Mouse (Mus musculus) bone marrow, adult 2 months (tissue): ENCODE results near the gene Abi3. TPM values are rescaled to one million over a fixed set of nuclear protein-coding genes. Genes with fewer than 3 reads are reported as not detected.

Experiments
- H3K27ac ChIP-seq: fragments of 200-500 bp; 2 replicates; pipeline ENCODE4 v1.5.1; 2012; ENCODE audit warnings: low read depth, mild to moderate bottlenecking, control low read depth, inconsistent platforms, low read length; ENCODE audit not compliant: control insufficient read depth, poor library complexity, insufficient read depth
- H3K4me1 ChIP-seq: fragments of 200-500 bp; 2 replicates; pipeline ENCODE4 v1.6.1; 2011; ENCODE audit warnings: low read length; ENCODE audit not compliant: control insufficient read depth, insufficient read depth
- H3K4me3 ChIP-seq: fragments of 200-500 bp; replicated peaks from 2 replicates; pipeline ENCODE3; 2011; ENCODE audit warnings: mild to moderate bottlenecking, low read depth, low read length, control low read depth; ENCODE audit not compliant: control insufficient read depth
- CTCF ChIP-seq: fragments of 200-500 bp; IDR thresholded peaks from 2 replicates; pipeline ENCODE4 v1.5.1; 2011; ENCODE audit warnings: low read length, control low read depth; ENCODE audit not compliant: control insufficient read depth, insufficient read depth
- POLR2A ChIP-seq: fragments of 200-500 bp; IDR thresholded peaks from 2 replicates; pipeline ENCODE4 v1.6.1; 2011; ENCODE audit warnings: low read depth, mild to moderate bottlenecking, control low read depth, low read length, borderline replicate concordance; ENCODE audit not compliant: control insufficient read depth
- WGBS: fragments of 180-500 bp; shearing (Covaris S2); methylation state at CpG from one replicate; pipeline ENCODE4 v1.1.7; 2018; 5-methylcytosine and 5-hydroxymethylcytosine counted together
- polyA plus RNA-seq: library from polyadenylated mRNA; stranded (reverse); fragments of >200 nt; gene quantifications from 2 replicates; pipeline ENCODE4 v1.2.4, GENCODE M21; 2011; ENCODE audit warnings: low replicate concordance; ENCODE audit not compliant: missing spikeins, insufficient read depth, insufficient read length

Gene Abi3
- polyA plus RNA-seq, 1 experiment, result 39.0 TPM

- no peak for TF ChIP-seq CTCF
- no peak for TF ChIP-seq POLR2A
- peaks cover 11% of the 10 kb centered on the region; the same call in 1 of the 2 replicates for H3K4me1 ChIP-seq
- no peak overlapping the region for H3K4me3 ChIP-seq
- 86% methylated on average over 4 of the region's 4 CpGs for WGBS
- H3K27ac ChIP-seq, result no peak overlapping the region
These were observed 30.1 kb downstream of the Abi3 start for GRCm38 (mm10) chr11:95812224-95812623.

DNA sequence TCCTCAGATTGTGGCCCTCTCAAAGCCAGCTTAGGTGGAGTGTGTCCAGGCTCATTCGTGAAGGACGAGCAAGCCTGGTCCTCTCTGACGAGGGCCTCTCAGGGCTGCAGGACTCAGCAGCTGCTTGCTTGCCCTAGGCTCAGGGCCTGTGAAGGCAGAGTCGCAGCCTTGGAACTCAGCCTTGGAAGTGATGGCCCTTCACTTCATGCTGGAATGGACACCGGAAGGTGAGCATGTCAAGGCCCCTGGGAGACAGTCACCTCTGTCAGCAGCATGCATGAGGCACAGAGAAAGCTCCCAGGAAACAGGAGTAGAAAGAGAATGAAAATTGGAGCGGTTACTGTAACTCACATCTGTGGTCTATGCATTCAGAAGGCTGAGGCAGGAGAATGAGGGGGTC is 30.5 kb downstream of the Abi3 start:
- 89% methylated on average over 6 of the region's 6 CpGs for WGBS
- peaks cover 11% of the 10 kb centered on the region; the same call in 1 of the 2 replicates for H3K4me1 ChIP-seq
- TF ChIP-seq CTCF (no peak), POLR2A (no peak)
- H3K4me3 ChIP-seq, result no peak overlapping the region
- no peak overlapping the region for H3K27ac ChIP-seq

GRCm38 (mm10) chr11:95810828-95811227 is 31.4 kb downstream of the Abi3 start:
- no peak overlapping the region for H3K27ac ChIP-seq
- H3K4me1 ChIP-seq, result peaks cover 11% of the 10 kb centered on the region; the same call in 1 of the 2 replicates
- no peak for TF ChIP-seq CTCF
- TF ChIP-seq POLR2A, result no peak
- 66% methylated on average over 7 of the region's 7 CpGs for WGBS
- no peak overlapping the region for H3K4me3 ChIP-seq

DNA sequence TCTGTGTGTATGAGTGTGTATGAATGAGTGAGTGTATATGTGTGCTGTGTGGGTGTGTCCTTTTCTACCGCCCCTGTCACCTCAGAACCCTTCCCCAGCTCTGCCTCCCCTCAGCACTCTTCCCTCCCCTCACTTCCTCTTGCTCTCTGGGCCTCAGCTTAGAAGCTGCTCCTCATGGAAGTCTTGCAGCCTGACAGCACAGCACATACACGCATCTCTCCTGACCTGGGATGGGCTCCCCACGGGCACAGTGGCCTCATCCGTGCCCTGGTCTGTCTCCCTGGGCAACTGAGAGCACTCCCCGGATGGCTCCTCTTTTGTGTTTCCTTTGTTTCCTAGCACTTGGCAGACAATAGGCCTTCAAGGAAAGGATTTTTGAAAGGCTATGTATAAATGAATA is 32.7 kb downstream of the Abi3 start:
- no peak overlapping the region for H3K4me3 ChIP-seq
- 47% methylated on average over 5 of the region's 5 CpGs for WGBS
- TF ChIP-seq POLR2A, result no peak
- no peak for TF ChIP-seq CTCF
- peak overlapping the region; percentile 11 for H3K27ac ChIP-seq
- H3K4me1 ChIP-seq, result peaks cover 15% of the 10 kb centered on the region

GRCm38 (mm10) chr11:95808448-95809011 is 33.7 kb downstream of the Abi3 start:
- peak overlapping the region; percentile 19 for H3K4me3 ChIP-seq
- 54% methylated on average over 5 of the region's 5 CpGs for WGBS
- peak overlapping the region; percentile 96 for H3K27ac ChIP-seq

DNA sequence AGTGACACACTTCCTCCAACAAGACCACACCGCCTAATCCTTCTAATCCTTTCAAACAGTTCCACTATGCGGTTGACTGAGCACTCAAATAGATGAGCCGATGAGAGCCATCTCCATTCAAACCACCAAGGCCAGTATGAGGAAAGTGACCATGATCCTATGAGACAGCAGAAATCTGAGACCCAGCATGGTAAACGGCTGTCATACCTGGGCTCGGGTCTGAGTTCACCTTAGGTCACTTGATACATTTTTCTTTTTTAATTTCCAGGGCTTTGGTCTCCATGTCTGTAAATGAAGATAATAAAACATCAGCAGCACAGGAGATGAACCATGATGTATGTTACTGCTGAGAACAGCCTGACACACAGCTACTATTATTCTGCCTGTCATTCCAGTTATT is 34.4 kb downstream of the Abi3 start:
- peak overlapping the region; percentile 96 for H3K27ac ChIP-seq

More at GRCm38 (mm10) chr11:95808448-95809011, 33.7 kb downstream of the Abi3 start:
- no peak for TF ChIP-seq CTCF
- peak; percentile 76; the same call in 1 of the 2 replicates for TF ChIP-seq POLR2A
- H3K4me1 ChIP-seq, result peaks cover 15% of the 10 kb centered on the region

DNA sequence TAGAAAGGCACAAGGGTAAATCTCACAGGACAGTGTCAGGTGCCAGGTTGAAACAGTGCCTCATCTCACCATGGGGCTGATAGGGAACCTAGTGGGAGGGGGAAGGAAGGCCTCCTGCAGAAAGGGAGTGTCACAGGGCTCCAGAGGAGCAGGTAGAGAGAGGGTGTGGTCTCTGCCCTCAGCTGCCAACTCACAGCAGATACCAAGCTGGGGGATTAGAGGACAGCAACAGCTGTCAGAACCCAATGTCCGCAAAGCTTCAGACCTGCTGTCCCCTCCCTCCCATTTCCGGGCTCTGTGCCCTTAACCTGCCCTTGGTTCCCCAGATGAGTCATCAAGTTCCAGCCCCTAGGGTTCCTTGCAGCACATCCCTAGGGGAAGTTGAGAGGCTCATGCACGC is 36.7 kb downstream of the Abi3 start:
- TF ChIP-seq POLR2A (no peak), CTCF (no peak)
- WGBS, result 3% methylated on average over 3 of the region's 3 CpGs
- Histone ChIP-seq H3K4me3 (no peak overlapping the region), H3K27ac (peak overlapping the region; percentile 84), H3K4me1 (peaks cover 9% of the 10 kb centered on the region)

More for the DNA sequence above, 34.4 kb downstream of the Abi3 start:
- Histone ChIP-seq H3K4me3 (no peak overlapping the region), H3K4me1 (peaks cover 15% of the 10 kb centered on the region)
- 86% methylated on average over 5 of the region's 5 CpGs for WGBS
- TF ChIP-seq CTCF (no peak), POLR2A (no peak)

GRCm38 (mm10) chr11:95805010-95805409 is 37.3 kb downstream of the Abi3 start:
- WGBS, result 17% methylated on average over 5 of the region's 5 CpGs

More at GRCm38 (mm10) chr11:95805010-95805409, 37.3 kb downstream of the Abi3 start:
- H3K4me1 ChIP-seq, result peaks cover 9% of the 10 kb centered on the region
- no peak for TF ChIP-seq POLR2A
- no peak for TF ChIP-seq CTCF
- H3K4me3 ChIP-seq, result no peak overlapping the region
- peak overlapping the region; percentile 84 for H3K27ac ChIP-seq
